Mouse (Mus musculus) retina, embryonic 14.5 days (tissue): ENCODE measurements at regions not wholly inside any gene's neighbourhood (a gene's known extent, or its start where the extent isn't known, plus 50 kb on each side); places are given as distances from the start of the nearest gene placed in this dataset.

ENCODE experiments used
- DNase-seq: peaks from one replicate; pipeline ENCODE4 v3.0.0-alpha.2; 2015; ENCODE audit warnings: low spot score

GRCm38 (mm10) chr4:97377593-97378542 is 194.9 kb upstream of the Gm10192 start:
- peak; percentile 56 for DNase-seq

- no peak for DNase-seq
Observed at GRCm38 (mm10) chr4:97360473-97360872, 177.5 kb upstream of the Gm10192 start.

- no peak for DNase-seq
Observed at GRCm38 (mm10) chr4:97357958-97358357, 175.0 kb upstream of the Gm10192 start.

- DNase-seq = peak; percentile 55
Observed at GRCm38 (mm10) chr4:97346799-97347198, 163.8 kb upstream of the Gm10192 start.

GRCm38 (mm10) chr4:97344335-97344734 is 161.4 kb upstream of the Gm10192 start:
- no peak for DNase-seq

GRCm38 (mm10) chr4:97343378-97343777 is 160.4 kb upstream of the Gm10192 start:
- no peak for DNase-seq
